Mouse (Mus musculus) intestine, embryonic 16.5 days (tissue): ENCODE measurements around the gene Camta1. TPM values are rescaled to one million over a fixed set of nuclear protein-coding genes. Genes with fewer than 3 reads are reported as not detected.

Experiments
- polyA plus RNA-seq: library from polyadenylated mRNA; unstranded; fragments of >200 nt; fragmentation: Nextera tagmentation; extraction: Ambion mirVana; gene quantifications from 2 replicates; pipeline ENCODE4 v1.2.1, GENCODE M21; 2015

Camta1 gene
- polyA plus RNA-seq, 1 experiment from 2014 or later: 69.1 TPM

Other genes starting within 250 kb of the Camta1 start
- 71.0 and 73.6 TPM in 2 replicates for gene Dnajc11, start 71.8 kb upstream of the Camta1 start, polyA plus RNA-seq
- gene Thap3, start 127.1 kb upstream of the Camta1 start, polyA plus RNA-seq: 27.0 and 29.0 TPM in 2 replicates
- 15.5 and 16.7 TPM in 2 replicates for gene Phf13, start 134.4 kb upstream of the Camta1 start, polyA plus RNA-seq
- gene Klhl21, start 146.9 kb upstream of the Camta1 start, polyA plus RNA-seq: 7.4 and 8.3 TPM in 2 replicates
- gene Zbtb48, start 165.8 kb upstream of the Camta1 start, polyA plus RNA-seq: 13.5 and 16.6 TPM in 2 replicates
- 0.20 and 0.21 TPM in 2 replicates for gene Tas1r1, start 176.7 kb upstream of the Camta1 start, polyA plus RNA-seq
- 22.4 and 22.7 TPM in 2 replicates for gene Nol9, start 177.4 kb upstream of the Camta1 start, polyA plus RNA-seq
- gene Plekhg5, start 210.6 kb upstream of the Camta1 start, polyA plus RNA-seq: 14.2 and 17.0 TPM in 2 replicates